Mouse (Mus musculus) cerebellum, adult 8-10 months (tissue): ENCODE results near the gene Gm21797.
"Not testable (repeated sequence)": the region's sequence is repeated elsewhere in the genome, so short reads cannot be mapped to it uniquely, and the experiment has no call there.

Experiments used
- DNase-seq: peaks from one replicate; pipeline ENCODE4 v3.0.0; 2022

Gene Gm21797

DNA sequence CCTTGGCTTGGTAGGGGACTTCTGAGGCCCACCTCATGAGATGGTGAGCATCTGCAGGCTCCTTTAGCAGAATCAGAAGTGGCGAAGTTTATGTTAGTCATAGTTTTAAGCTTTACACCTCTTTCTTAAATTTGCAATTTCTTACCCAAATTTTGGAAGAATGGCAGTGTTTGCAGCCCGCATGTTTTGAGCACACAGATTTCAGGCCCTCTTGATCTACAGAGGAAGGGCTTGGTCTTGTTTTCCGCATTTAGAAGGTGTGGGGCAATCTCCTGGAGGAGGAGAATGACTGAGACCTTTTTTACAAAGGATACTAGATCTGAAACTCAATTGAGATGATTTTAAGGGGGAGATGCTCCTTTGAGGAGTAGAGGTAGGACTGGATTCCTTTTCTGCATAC, at the start of gene Gm21797:
Gene Gm21797, minus strand, starts transcription at position 101 of the 400 bp plus-strand sequence.
- not testable (repeated sequence) for DNase-seq

DNA sequence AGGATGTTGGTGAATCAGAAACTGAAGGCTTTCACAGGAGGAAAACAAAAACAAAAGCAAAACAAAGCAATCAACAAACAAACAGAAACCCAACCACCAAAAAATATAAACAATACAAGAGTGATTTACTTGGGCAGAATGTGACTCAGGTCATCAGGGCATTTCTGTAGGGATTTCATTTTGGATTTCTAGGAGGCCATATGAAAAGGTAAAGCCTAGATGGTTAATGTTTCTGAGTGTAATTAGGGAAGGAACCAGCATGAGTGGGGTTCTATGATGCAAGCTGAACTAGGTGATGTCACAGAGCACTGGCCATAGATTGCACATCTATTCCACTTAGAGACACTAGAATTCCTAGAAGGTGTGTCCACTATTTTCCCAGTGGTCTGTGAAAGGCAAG, 29.0 kb upstream of the Gm21797 start, which contains the start of gene Gm20795:
Gene Gm20795, plus strand, starts transcription at position 301 of the 400 bp plus-strand sequence.
- DNase-seq: not testable (repeated sequence)
